Mouse (Mus musculus) left cerebral cortex, adult 9 months (tissue): ENCODE measurements around the gene Six5.

ENCODE experiments used
- DNase-seq, 2 experiments: peaks; one replicate each; pipeline ENCODE4 v3.0.0; 2022; ENCODE audit warnings: low spot score in 2 of 2

Gene Six5

DNA sequence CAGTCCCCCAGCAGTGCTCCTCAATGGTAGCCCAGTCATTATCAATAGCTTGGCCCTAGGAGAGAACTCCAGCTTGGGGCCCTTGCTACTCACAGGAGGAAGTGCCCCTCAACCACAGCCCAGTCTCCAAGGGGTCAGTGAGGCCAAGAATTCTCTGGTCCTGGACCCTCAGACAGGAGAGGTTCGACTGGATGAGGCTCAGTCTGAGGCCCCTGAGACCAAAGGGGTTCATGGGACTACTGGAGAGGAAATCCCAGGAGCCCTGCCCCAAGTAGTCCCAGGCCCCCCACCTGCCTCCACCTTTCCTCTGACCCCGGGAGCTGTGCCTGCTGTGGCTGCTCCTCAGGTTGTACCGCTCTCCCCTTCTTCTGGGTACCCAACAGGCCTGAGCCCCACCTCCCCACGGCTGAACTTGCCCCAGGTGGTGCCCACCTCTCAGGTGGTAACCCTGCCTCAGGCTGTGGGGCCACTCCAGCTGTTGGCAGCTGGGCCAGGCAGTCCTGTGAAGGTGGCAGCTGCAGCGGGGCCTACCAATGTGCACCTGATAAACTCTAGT is 2.1 kb downstream of the Six5 start:
- DNase-seq, result no peak

DNA sequence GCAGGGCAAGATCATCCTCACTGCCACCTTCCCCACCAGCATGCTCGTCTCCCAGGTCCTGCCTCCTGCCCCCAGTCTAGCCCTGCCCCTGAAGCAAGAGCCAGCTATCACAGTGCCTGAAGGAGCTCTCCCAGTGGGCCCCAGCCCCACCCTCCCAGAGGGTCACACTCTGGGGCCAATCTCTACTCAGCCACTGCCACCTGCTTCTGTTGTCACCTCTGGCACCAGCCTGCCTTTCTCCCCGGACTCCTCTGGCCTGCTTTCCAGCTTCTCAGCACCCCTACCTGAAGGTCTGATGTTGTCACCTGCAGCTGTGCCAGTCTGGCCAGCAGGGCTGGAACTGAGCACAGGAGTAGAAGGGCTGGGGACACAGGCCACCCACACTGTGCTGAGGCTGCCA is 2.8 kb downstream of the Six5 start:
- no peak for DNase-seq

DNA sequence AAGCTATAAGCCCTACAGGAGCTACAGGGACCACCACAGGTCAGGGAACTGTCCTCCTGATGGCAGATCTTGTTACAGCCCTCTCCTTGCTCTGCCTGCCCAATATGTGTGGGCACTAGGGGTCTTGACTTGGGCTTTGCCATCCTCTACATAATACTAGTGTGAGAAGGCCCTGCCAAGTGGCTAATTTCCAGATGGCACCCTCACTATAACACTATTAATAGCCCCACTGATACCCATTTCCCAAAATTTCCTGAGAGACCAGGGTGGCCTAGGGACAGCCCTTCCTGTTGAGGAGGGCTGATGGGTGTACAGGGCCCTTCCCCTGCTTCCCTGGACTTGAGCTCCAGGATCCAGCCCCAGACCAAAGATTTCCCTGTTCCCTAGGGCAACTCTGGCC is 3.5 kb downstream of the Six5 start:
- no peak for DNase-seq

DNA sequence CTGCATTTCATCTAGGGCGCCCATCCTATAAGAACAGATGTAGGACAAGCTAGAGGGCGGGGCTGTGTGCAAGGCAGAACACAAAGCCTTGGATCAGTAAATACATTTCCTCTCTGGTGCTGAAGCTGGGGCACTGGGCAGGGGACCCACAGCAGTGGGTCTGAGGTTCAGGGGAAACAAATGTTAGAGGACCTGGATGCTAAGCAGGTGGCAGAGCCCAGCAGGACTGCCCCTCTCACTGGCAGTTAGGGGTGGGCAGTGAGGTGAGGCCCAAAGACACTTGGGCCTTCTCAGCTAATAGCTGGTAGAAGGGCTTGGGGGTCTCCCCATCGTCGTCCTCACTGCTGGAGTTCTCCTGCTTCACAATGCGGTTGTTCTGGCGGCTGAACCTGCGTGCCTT is 4.4 kb downstream of the Six5 start:
- no peak for DNase-seq

DNA sequence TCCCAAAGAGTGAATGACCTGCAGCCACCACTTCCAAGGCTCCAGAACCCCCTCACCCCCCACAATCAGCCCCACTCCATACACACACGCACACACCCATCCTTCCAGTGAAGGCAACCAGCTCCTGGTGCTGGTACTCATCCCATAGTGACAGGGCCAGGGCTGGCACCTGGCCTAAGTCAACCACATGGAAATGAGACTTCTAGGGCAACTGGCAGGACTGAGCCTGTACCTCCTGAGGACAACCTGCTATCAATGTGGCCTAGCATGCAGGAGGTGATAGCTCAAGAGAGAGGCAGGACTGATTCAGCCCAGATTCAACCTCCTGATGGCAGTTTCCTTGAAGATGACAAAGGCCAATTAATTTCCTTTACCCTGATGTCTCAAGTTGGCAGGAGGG is 5.9 kb downstream of the Six5 start:
- no peak for DNase-seq

DNA sequence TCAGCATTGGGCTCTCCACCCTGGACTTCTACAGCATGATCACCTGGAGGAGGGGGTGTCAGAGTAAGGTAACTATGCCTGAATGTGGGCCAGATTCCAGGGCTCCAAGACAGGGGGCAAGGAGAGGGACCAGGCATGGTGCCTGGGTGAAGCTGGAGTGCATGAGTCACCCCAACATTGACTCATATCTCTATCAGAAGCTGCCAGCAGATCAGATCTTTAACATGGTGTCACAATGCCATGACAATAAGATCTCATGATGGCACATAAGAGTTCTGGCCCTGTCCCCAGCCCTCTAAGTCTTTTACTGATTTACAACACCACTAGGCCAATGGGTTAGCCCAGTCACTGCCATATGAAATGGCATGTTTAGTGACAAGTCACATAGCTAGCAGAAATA is 9.3 kb downstream of the Six5 start:
- no peak for DNase-seq

DNA sequence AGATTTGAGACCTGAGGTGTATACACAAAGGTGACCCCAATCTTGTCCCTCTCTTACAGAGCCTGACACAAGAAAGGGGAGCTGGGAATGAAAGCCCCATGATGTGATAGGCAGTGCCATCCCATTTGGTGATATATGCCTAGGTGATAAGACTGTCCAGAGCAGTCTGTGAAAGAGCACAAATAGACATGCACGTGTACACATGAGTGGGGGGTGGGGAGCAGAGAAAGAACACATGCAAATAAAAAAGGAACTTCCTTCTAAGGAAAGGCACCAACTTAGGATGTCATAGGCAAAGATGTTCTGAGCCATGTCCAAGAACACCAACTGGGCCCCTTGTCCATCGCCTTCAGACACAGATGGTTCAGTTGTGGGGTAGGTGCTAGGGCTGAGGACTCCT is 10.1 kb downstream of the Six5 start:
- DNase-seq, result no peak

DNA sequence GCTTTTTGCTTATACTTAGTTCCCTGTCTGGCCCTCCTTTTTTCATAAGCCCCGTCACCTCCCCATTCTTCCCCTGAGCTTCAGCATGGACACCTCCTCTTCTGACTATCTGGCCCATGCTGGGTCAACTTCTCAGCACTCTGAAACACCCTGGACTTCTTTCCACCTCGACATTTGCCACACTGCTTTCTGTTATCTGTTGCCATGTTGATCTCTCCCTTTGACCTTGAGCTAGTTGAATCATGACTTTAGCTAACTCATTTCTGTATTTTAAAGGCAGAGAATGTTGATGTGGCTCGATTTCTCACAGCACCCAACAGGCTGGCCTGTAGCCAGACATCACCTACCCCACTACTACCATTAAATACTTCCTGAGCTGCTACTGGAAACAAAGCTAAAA is 13.0 kb downstream of the Six5 start:
- no peak for DNase-seq

DNA sequence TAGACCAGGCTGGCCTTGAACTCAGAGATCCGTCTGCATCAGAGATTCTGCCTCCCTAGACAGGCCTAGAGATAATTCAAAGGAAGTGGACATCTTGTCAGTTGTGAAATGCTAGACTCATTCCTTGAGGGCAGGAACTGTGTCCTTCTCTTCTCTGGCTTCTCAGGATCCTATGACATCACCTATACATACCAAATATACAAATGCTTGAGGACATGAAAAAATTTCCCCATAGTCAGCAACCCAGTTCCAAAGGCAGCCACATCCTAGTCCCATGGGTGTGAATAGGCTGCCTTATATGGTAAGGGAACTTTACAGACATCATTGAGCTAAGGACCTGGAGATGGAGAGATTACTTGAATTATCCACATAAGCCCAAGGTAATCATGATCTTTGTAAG is 15.2 kb downstream of the Six5 start:
- no peak for DNase-seq

DNA sequence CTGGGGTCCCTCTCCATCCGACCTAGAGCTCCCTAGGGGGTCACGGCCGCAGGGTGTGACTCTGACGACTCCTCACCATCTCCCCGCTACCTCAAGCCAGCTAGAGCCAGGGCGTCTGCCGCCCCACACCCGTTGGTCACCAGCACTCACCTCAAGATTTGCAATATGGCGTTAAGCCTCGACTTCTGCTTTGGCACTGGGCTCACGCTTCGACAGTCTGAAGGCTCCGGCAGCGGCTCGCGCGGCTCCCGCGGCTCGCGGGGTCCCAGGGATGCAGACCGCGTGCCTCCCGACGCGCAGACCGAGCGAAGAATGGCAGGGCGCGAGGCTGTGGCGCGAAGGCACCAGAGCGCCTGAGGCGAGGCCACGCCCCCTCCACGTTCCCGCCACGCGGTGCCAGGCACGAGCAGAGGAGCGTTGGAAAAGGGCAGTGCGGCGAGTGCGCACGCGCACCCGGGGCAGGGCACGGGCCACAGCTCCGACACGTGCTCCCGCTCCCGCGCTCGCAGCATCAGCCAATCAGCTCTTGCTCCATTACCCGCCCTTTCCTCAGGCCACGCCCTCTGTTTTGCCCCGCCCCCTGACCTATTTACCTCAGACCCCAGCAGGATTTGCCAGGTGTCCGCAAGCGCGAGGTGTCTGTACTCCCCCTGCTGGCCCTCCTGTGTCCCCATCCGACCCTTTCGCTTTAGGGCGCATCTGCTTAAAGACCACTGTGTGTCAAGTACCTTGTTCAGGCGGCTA is 23.8 kb downstream of the Six5 start, which contains the start of gene Gm4969:
Gm4969 (minus strand) TSS at position 341 of the 744 bp plus-strand sequence.
- peak in 1 of 2 experiments; percentile 36 for DNase-seq

DNA sequence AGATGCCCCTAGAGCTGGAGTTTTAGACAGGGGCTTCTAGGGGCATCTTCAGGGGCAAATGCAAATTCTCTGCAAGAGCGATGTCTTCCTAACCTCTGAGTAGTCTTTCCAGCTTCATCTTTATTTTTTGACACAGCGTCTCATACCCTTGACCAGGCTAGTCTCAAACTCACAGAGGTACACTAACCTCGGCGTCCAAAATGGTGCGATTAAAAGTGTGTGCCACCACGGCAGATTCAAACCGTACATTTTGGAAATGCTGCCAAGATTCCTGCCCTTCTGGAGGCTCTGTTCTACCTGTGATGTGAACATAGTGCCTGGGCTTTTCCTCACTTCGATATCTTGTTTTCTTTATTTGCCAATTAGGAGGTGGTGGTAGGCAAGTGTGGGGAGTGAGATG is 24.7 kb downstream of the Six5 start:
- no peak for DNase-seq

DNA sequence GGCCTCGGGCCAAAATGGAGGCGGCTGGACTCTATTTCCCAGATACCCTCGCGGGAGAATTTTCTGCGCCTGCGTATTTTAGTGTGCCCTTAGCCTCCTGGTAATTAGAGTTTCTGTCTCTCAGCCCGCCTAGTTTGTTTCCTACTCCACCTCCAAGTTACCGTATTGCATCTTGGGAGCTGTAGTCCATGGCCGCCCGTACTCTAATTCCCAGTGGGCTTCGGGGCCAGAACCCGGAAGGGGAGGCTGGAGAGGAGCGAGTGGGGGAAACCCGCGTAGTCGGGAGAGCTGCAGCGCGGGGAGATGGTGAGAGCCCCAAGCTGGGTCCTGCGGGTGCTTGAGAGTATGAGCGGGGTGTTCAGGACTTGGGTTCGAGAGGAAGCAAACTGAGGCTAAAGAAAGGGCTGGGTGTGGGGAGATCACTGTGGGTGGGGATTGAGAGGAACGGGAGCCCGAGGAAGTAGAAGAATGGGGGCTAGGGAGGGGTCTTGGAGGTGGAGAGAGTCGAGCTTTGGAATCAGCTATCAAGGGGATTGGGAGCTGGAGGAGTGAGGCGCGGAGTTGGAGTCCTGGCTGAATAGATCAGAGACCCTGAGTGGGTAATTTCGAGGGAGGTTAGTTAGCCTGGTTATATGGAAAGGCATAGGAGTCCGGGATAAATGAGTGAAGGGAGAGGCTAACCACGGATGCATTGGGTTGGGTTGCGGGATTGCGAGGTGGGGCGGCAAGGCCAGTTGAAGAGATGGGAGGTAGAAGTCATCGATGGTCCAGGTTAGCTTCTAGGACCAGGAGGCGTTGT is 25.4 kb downstream of the Six5 start, which contains the start of gene Fbxo46:
Fbxo46 (plus strand) TSS at position 229 of the 799 bp plus-strand sequence.
- DNase-seq, result peak; percentile 93 to 96

DNA sequence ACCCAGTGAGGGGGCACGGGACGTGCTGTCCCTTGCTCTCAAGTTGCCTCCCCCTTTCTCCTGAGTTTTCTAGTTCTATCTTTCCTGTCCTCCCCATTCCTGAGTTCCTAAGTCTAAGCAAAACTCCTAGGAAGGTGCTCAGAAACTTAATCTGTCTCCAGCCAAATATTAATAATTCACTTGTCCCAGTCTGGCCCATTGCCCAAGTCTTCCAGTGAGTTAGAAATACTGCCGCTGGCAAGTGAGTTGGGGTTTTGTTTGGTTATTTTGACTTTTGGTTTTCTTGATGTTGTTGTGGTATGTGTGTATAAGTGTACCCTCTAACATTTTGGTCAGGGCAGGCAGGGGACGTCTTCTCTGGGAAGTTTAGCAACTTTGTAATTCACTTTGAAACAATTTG is 27.3 kb downstream of the Six5 start:
- no peak for DNase-seq

DNA sequence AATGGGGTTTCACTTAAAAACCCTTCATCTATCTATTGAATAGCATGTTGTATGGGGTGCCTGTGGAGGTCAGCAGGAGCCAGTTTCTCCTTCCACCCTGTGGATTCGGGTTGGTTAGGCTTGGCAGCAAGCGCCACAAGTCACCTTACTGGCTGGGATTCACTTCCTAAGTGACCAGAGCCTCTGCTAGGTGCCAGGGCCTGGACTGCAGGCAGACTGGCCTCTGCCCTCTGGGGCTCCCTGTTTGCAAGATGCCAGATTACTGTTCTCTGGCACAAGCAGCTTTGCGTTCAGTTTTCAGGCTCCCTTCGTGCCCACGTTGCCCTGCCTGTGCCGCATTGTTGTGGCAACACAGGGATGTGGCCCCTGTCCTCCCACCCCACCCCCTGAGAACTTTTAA is 30.3 kb downstream of the Six5 start:
- DNase-seq, result no peak

DNA sequence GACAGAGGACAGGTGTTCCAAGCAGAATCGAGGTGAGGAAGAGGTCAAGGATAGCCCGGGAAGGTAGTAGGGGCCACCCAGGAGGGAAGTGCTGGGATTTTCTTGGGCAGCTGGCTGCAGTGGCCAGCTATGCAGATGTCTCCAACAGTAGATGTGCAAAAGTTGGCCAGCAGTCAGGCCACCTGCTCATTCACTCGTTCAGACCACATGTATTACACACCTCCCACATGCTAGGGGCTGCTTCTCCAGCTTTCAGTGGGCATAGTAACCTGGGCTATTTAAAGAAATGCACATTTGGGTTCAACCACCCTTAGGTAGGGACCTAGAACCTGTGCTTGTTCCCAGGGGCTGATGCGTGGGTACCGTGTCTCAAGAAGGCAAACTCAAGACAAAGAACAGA is 33.4 kb downstream of the Six5 start:
- no peak for DNase-seq

DNA sequence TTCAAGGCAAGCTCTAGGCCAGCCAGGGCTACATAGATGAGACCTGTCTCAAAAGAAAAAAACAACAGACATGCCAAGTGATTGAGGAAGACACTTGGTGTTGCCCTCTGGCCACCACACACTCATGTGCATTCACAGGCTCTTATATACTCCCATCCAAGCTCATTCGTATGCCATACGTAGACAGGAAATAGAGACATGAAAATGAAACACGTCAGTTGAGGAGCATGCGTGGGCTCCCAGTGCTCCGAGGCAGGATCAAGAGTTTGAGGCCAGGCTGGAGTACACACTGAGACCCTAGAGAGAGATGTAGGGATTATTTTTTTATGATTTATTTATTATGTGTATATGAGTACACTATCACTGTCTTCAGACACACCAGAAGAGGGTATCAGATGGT is 35.0 kb downstream of the Six5 start:
- DNase-seq, result no peak

DNA sequence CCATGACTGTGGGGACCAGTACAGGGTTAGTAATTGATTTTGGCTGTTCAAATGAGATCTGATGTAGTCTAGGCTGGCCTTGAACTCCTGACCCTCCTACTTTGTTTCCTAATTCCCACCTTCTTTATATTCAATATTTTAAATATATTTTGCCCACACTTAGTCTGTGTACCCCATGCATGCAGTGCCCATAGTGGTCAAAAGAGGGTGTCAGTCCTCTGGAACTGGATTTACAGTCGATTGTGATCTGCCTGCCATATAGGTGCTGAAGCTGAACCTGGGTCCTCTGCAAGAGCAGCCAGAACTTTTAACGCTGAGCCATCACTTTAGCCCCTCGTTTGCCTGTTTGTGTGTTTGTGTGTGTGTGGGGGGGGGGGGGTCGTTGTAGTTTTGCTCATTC is 36.3 kb downstream of the Six5 start:
- DNase-seq, result no peak

DNA sequence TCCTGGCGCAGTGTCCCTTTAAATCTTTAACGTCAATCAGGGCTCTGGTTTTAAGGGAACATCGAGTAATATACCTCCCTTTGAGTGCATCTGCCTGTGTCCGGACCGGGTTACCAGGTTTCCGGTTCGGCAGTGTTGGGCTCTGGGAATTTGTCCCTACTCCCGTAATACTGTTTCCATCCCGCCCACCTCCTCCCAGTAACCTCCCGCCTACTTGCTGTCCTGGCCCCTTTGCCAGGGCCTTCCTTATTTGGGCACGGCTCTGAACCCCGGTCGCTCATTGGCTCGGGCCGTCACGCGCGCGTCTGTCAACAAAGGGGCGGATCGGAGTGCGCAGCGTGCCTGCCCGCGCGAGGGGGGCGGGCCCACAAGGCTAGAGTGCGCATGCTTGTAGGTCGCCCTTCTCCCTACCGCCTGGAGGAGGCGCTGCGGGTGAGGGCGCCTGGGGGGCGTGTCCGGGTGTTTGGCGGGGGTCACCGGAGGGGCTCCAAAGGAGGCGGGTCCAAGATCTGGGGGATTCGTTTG is 37.0 kb downstream of the Six5 start:
- peak; percentile 96 to 97 for DNase-seq

DNA sequence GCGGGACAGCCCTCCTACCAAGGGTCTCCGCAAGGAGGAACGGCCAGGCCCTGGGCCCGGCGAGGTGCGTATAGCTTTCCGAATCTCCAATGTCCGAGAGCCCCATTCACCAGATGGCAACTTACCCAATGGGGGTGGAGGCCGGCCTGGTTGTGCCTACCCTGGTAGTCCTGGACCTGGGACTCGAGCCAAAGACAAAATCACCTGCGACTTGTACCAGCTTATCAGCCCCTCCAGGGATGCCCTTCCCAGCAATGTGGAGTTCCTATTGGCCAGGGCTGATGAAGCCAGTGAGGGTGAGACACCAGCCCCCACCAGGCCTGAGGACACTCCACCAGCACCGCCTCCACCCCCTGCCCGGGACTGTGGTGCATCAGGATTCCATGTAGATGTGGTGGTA is 41.8 kb downstream of the Six5 start:
- no peak for DNase-seq

DNA sequence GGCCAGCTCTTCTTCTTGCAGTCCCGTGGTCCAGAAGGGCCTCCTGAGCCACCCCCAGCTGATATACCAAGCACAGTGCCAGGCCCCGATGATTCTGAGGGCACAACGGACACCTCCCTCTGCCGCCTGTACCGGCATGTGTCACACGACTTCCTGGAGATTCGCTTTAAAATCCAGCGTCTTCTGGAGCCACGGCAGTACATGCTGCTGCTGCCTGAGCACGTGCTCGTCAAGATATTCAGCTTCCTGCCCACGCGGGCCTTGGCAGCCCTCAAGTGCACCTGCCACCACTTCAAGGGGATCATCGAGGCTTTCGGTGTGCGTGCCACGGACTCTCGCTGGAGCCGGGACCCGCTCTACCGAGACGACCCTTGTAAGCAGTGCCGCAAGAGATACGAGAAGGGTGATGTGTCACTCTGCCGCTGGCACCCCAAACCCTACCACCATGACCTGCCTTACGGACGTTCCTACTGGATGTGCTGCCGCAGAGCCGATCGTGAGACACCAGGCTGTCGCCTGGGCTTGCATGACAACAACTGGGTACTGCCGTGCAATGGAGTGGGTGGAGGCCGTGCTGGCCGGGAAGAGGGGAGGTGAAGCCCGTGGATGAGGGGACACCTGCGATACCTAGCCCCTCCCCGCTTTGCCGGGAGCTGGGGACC is 42.4 kb downstream of the Six5 start:
- peak in 1 of 2 experiments; percentile 75 for DNase-seq

DNA sequence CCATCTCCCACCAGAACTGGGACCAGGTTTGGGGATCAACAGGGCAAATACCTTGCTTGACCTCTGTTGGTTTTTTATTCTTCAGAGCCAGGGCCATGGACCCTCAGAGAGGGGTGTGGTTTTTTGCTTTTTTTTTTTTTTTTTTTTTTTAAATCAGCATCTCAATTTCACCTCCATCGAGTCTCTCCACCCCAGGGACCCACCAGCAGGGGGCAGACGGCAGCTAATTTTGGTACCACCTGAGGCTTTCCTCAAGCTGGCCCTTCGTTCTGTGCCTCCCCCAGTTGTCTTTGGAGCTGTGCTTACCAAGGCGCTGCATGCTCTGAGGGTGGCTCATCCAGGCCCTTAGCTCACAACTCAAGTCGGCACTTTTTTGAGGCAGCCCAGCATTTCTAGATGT is 43.0 kb downstream of the Six5 start:
- DNase-seq, result peak in 1 of 2 experiments; percentile 72

DNA sequence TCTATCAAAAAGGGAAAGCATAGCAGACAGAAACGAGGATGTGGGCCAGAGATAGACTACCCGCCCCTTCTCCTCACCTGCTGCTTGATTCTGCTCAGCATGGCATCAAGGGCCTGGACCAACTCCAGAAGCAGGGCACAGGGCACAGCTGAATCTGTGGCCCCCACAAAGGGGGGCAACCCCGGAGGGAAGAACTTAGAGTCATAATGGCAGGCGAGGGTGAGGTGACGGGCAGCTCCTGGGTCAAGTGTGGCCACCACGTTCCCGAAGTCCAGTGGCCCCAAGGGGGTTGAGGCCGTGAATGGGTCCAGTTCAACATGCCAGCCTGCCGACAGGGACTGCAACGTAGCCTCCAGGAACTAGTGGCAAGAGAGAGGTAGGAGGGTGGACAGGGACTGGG is 52.4 kb downstream of the Six5 start:
- DNase-seq, result no peak
